Mouse (Mus musculus) lung, adult 2 months (tissue): ENCODE results near the gene Tbc1d22b.

ENCODE experiments used
- CTCF ChIP-seq: fragments of 200-500 bp; IDR thresholded peaks from 2 replicates; pipeline ENCODE4 v1.5.1; 2011; ENCODE audit warnings: mild to moderate bottlenecking, low read length, control low read depth; ENCODE audit not compliant: insufficient read depth
- POLR2A ChIP-seq: fragments of 200-500 bp; IDR thresholded peaks from 2 replicates; pipeline ENCODE4 v1.6.1; 2011; ENCODE audit warnings: low read depth, mild to moderate bottlenecking, control low read depth, low read length, borderline replicate concordance; ENCODE audit errors: extremely low read depth

GRCm38 (mm10) chr17:29510691-29511090, 38.9 kb upstream of the Tbc1d22b start:
- no peak for TF ChIP-seq CTCF
- TF ChIP-seq POLR2A, result no peak
